Mouse (Mus musculus) spleen, adult 2 months (tissue): ENCODE data around the gene Arid1b.

Experiments used
- CTCF ChIP-seq: fragments of 200-500 bp; IDR thresholded peaks from 2 replicates; pipeline ENCODE4 v1.5.1; 2011; ENCODE audit warnings: mild to moderate bottlenecking, inconsistent platforms; ENCODE audit not compliant: insufficient read depth, insufficient read length, insufficient replicate concordance; ENCODE audit errors: extremely low read depth
- POLR2A ChIP-seq: fragments of 200-500 bp; IDR thresholded peaks from 2 replicates; pipeline ENCODE4 v1.6.1; 2011; ENCODE audit warnings: low read depth, low read length, inconsistent platforms

- TF ChIP-seq CTCF, result no peak
- no peak for TF ChIP-seq POLR2A
These were observed 83.9 kb downstream of the Arid1b start for GRCm38 (mm10) chr17:5077996-5078395.
